Mouse (Mus musculus): Measurements from ENCODE around the gene Cdk12. TPM values are rescaled to one million over a fixed set of nuclear protein-coding genes. Genes with fewer than 3 reads are reported as not detected.

Cdk12 gene
- polyA plus RNA-seq, 1 experiment from 2014 or later, result 14.6 TPM

- Histone ChIP-seq H3K9ac (ENCODE audit: low read length) (no peak overlapping the region), H3K36me3 (ENCODE audit: control insufficient read depth, insufficient read depth, low read length) (no peaks in the 10 kb centered on the region), H3K27ac (replicated peaks; ENCODE audit: low read depth, low read length) (no peak overlapping the region), H3K4me1 (ENCODE audit: control insufficient read depth, insufficient read depth, low read length) (no peaks in the 10 kb centered on the region), H3K27me3 (ENCODE audit: control insufficient read depth, insufficient read depth, low read length) (peaks cover 99% of the 10 kb centered on the region), H3K9me3 (ENCODE audit: control insufficient read depth, low read length) (no peaks in the 10 kb centered on the region), H3K4me3 (ENCODE audit: low read depth, low read length) (no peak overlapping the region), H3K4me2 (ENCODE audit: low read depth, severe bottlenecking) (no peak overlapping the region)
- WGBS, result 2% methylated on average over 30 of the region's 30 CpGs
- DNase-seq (ENCODE audit: low spot score) (no peak), ATAC-seq (ENCODE audit: insufficient number of reproducible peaks, low FRiP score, low TSS enrichment, low read depth) (no peak)
Measured at GRCm38 (mm10) chr11:98320806-98321676, 118.2 kb downstream of the Cdk12 start.

- Histone ChIP-seq H3K4me1 (ENCODE audit: control insufficient read depth, insufficient read depth, low read length) (no peaks in the 10 kb centered on the region), H3K9ac (ENCODE audit: low read length) (no peak overlapping the region), H3K9me3 (ENCODE audit: control insufficient read depth, low read length) (no peaks in the 10 kb centered on the region), H3K27ac (replicated peaks; ENCODE audit: low read depth, low read length) (no peak overlapping the region), H3K27me3 (ENCODE audit: control insufficient read depth, insufficient read depth, low read length) (peaks cover 97% of the 10 kb centered on the region), H3K4me2 (ENCODE audit: low read depth, severe bottlenecking) (no peak overlapping the region), H3K36me3 (ENCODE audit: control insufficient read depth, insufficient read depth, low read length) (no peaks in the 10 kb centered on the region), H3K4me3 (ENCODE audit: low read depth, low read length) (no peak overlapping the region)
- no peak for ATAC-seq (ENCODE audit: insufficient number of reproducible peaks, low FRiP score, low TSS enrichment, low read depth)
- DNase-seq (ENCODE audit: low spot score), result no peak
- WGBS, result 3% methylated on average over 5 of the region's 5 CpGs
Measured at GRCm38 (mm10) chr11:98321677-98322003, 118.8 kb downstream of the Cdk12 start.

- WGBS, result 7% methylated on average over 1 of the region's 1 CpGs
- H3K27me3 ChIP-seq (ENCODE audit: control insufficient read depth, insufficient read depth, low read length), result peaks cover 97% of the 10 kb centered on the region
- no peak overlapping the region for H3K9ac ChIP-seq (ENCODE audit: low read length)
- H3K9me3 ChIP-seq (ENCODE audit: control insufficient read depth, low read length), result no peaks in the 10 kb centered on the region
- no peak for DNase-seq (ENCODE audit: low spot score)
- no peak for ATAC-seq (ENCODE audit: insufficient number of reproducible peaks, low FRiP score, low TSS enrichment, low read depth)
- H3K4me1 ChIP-seq (ENCODE audit: control insufficient read depth, insufficient read depth, low read length), result no peaks in the 10 kb centered on the region
- no peak overlapping the region for H3K4me3 ChIP-seq (ENCODE audit: low read depth, low read length)
- H3K36me3 ChIP-seq (ENCODE audit: control insufficient read depth, insufficient read depth, low read length), result no peaks in the 10 kb centered on the region
- no peak overlapping the region for H3K27ac ChIP-seq (replicated peaks; ENCODE audit: low read depth, low read length)
- no peak overlapping the region for H3K4me2 ChIP-seq (ENCODE audit: low read depth, severe bottlenecking)
Measured at GRCm38 (mm10) chr11:98322159-98322558, 119.3 kb downstream of the Cdk12 start.

DNA sequence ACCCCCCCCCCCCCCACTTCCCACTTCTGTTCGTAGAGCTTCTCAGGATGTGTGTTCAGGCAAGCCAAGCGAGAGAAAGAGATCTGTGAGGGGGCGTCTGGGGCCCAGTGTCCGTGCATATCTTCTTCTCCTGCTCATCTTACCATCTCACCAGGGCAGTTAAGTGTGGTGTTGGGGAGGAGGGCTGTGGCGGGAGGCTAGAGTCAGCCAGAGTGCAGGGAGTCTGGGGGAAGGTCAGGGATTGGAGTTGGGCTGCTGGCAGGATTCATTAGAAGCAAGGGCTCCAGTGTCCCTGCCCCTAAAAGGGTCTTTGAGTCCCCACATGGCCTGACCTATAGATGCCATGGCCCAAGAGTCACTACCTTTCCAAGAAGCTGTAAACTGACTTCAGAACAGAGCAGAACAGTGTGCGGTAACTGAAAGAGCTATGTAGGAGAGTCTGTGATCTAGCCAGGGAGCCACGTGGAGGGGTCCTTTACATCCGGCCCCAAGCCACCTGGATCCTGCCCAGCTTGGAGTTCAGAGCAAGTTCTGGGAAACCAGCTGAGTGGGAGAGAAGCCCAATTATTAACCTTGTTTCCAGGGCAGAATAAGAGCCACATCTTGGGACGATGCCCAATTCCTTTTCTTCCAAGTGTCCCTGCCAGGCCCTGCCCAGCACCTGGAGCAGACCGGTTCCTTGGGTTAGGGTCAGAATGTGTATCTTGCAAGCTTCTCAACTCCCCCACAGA lies 120.4 kb downstream of the Cdk12 start:
- Histone ChIP-seq H3K36me3 (ENCODE audit: control insufficient read depth, insufficient read depth, low read length) (no peaks in the 10 kb centered on the region), H3K4me3 (ENCODE audit: low read depth, low read length) (no peak overlapping the region), H3K4me2 (ENCODE audit: low read depth, severe bottlenecking) (no peak overlapping the region), H3K27ac (replicated peaks; ENCODE audit: low read depth, low read length) (no peak overlapping the region), H3K9ac (ENCODE audit: low read length) (no peak overlapping the region), H3K9me3 (ENCODE audit: control insufficient read depth, low read length) (no peaks in the 10 kb centered on the region), H3K4me1 (ENCODE audit: control insufficient read depth, insufficient read depth, low read length) (0 out of 2 replicates have a peak, but pooled peaks cover 4% of the 10 kb centered on the region), H3K27me3 (ENCODE audit: control insufficient read depth, insufficient read depth, low read length) (peaks cover 97% of the 10 kb centered on the region)
- DNase-seq (ENCODE audit: low spot score) (no peak), ATAC-seq (ENCODE audit: insufficient number of reproducible peaks, low FRiP score, low TSS enrichment, low read depth) (no peak)
- whole genome bisulfite sequencing, result 3% methylated on average over 10 of the region's 10 CpGs

DNA sequence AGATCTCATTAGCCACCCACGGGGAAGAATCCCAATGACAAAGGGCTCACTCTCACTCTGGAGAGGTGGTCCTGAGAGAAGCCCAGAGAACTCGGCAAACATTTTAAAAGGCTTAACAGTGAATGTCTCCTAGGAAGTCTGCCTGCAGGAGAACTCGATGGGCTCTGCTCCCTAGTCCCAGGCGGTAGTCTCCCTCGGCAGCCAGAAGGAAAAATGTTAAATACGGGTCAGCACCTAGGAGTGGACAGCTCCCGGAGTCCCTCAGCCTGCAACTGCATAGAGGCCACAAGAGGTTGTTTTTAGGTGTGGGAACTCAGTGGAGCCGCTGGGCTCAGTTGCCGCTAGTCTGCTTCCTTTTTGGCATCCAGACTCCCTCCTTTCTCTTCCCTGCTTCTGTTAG lies 121.1 kb downstream of the Cdk12 start:
- Histone ChIP-seq H3K9me3 (ENCODE audit: control insufficient read depth, low read length) (no peaks in the 10 kb centered on the region), H3K4me2 (ENCODE audit: low read depth, severe bottlenecking) (no peak overlapping the region), H3K9ac (ENCODE audit: low read length) (no peak overlapping the region), H3K4me1 (ENCODE audit: control insufficient read depth, insufficient read depth, low read length) (0 out of 2 replicates have a peak, but pooled peaks cover 7% of the 10 kb centered on the region), H3K27me3 (ENCODE audit: control insufficient read depth, insufficient read depth, low read length) (peaks cover 97% of the 10 kb centered on the region), H3K36me3 (ENCODE audit: control insufficient read depth, insufficient read depth, low read length) (no peaks in the 10 kb centered on the region), H3K4me3 (ENCODE audit: low read depth, low read length) (no peak overlapping the region), H3K27ac (replicated peaks; ENCODE audit: low read depth, low read length) (no peak overlapping the region)
- WGBS, result 2% methylated on average over 9 of the region's 9 CpGs
- peak; percentile 82 for DNase-seq (ENCODE audit: low spot score)
- ATAC-seq (ENCODE audit: insufficient number of reproducible peaks, low FRiP score, low TSS enrichment, low read depth), result no peak

DNA sequence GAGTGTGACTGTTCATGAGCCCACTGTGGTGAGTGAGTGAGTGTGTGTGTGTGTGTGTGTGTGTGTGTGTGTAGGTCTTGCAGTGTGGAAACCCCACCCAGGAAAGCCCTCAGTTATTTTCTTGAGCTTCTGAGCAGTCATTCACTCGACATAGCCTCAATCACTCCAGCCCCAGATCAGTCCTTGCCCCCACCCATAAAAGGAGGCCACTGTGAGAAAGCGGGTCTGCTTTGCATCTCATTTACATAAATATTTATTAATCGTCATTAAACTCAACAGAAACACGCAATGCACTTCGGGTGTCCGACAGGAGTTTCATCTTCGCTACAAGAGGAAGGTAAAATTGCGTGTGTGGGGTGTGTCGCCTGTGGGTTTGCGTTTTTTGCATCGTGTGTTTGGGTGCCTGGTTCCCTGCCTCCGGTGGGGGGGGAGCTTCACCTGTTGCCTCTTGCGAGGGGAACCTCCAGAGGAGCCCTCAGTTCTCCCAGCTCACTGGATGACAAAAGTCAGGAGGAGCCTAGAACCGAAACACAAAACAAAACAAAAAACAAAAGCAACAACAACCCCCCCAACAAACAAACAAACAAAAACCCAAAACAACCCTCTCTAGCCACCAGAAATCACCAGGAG lies 122.4 kb downstream of the Cdk12 start:
- Histone ChIP-seq H3K9me3 (ENCODE audit: control insufficient read depth, low read length) (no peaks in the 10 kb centered on the region), H3K9ac (ENCODE audit: low read length) (no peak overlapping the region), H3K27me3 (ENCODE audit: control insufficient read depth, insufficient read depth, low read length) (peaks cover 97% of the 10 kb centered on the region), H3K4me1 (ENCODE audit: control insufficient read depth, insufficient read depth, low read length) (0 out of 2 replicates have a peak, but pooled peaks cover 7% of the 10 kb centered on the region), H3K4me3 (ENCODE audit: low read depth, low read length) (no peak overlapping the region), H3K36me3 (ENCODE audit: control insufficient read depth, insufficient read depth, low read length) (no peaks in the 10 kb centered on the region), H3K27ac (replicated peaks; ENCODE audit: low read depth, low read length) (no peak overlapping the region), H3K4me2 (ENCODE audit: low read depth, severe bottlenecking) (no peak overlapping the region)
- WGBS, result 5% methylated on average over 14 of the region's 14 CpGs
- ATAC-seq (ENCODE audit: insufficient number of reproducible peaks, low FRiP score, low TSS enrichment, low read depth) (no peak), DNase-seq (ENCODE audit: low spot score) (no peak)

DNA sequence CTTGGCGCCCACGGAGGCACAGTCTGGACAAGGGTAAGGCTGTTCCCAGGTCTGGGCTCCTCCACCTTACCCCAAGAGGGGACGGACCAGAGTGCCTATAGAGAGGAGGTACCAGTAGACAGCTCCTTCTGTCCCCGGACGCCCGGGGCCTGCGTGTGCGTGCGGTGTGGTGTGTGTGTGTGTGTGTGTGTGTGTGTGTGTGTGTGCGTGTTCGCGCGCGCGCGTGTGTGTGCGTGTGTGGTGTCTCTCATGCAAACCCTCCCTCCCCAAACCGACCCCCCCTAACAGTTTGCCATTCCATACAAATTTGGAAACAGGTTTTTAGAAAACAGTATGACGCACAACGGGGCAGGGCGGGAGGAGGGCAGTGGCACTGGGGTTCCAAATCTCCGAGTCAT lies 123.0 kb downstream of the Cdk12 start:
- Histone ChIP-seq H3K4me1 (ENCODE audit: control insufficient read depth, insufficient read depth, low read length) (0 out of 2 replicates have a peak, but pooled peaks cover 7% of the 10 kb centered on the region), H3K9ac (ENCODE audit: low read length) (no peak overlapping the region), H3K4me3 (ENCODE audit: low read depth, low read length) (no peak overlapping the region), H3K27ac (replicated peaks; ENCODE audit: low read depth, low read length) (no peak overlapping the region), H3K9me3 (ENCODE audit: control insufficient read depth, low read length) (no peaks in the 10 kb centered on the region), H3K4me2 (ENCODE audit: low read depth, severe bottlenecking) (no peak overlapping the region), H3K27me3 (ENCODE audit: control insufficient read depth, insufficient read depth, low read length) (peaks cover 97% of the 10 kb centered on the region), H3K36me3 (ENCODE audit: control insufficient read depth, insufficient read depth, low read length) (no peaks in the 10 kb centered on the region)
- DNase-seq (ENCODE audit: low spot score) (no peak), ATAC-seq (ENCODE audit: insufficient number of reproducible peaks, low FRiP score, low TSS enrichment, low read depth) (no peak)
- WGBS, result 4% methylated on average over 22 of the region's 22 CpGs

GRCm38 (mm10) chr11:98326741-98327135 lies 123.9 kb downstream of the Cdk12 start:
- Histone ChIP-seq H3K4me1 (ENCODE audit: control insufficient read depth, insufficient read depth, low read length) (0 out of 2 replicates have a peak, but pooled peaks cover 7% of the 10 kb centered on the region), H3K4me2 (ENCODE audit: low read depth, severe bottlenecking) (no peak overlapping the region), H3K27ac (replicated peaks; ENCODE audit: low read depth, low read length) (no peak overlapping the region), H3K9ac (ENCODE audit: low read length) (no peak overlapping the region), H3K36me3 (ENCODE audit: control insufficient read depth, insufficient read depth, low read length) (no peaks in the 10 kb centered on the region), H3K4me3 (ENCODE audit: low read depth, low read length) (no peak overlapping the region), H3K9me3 (ENCODE audit: control insufficient read depth, low read length) (no peaks in the 10 kb centered on the region), H3K27me3 (ENCODE audit: control insufficient read depth, insufficient read depth, low read length) (peaks cover 96% of the 10 kb centered on the region)
- no peak for ATAC-seq (ENCODE audit: insufficient number of reproducible peaks, low FRiP score, low TSS enrichment, low read depth)
- peak; percentile 46 for DNase-seq (ENCODE audit: low spot score)
- WGBS, result under 1% methylated on average over 19 of the region's 19 CpGs

Measured in limb, embryonic 11.5 days (tissue).